Mouse (Mus musculus) hematopoietic stem cell, adult 5-6 weeks (primary cell): ENCODE measurements around the gene Tle3. TPM values are rescaled to one million over a fixed set of nuclear protein-coding genes. Genes with fewer than 3 reads are reported as not detected.

Source experiments
- ATAC-seq, 2 experiments: fragments of 125-278 bp in 1 of 2; replicated peaks in 1 of 2; 2 replicates each; pipeline ENCODE4 v1.8.0; 2016 to 2017; ENCODE audit warnings: inconsistent platforms in 2 of 2, mild to moderate bottlenecking in 2 of 2, moderate number of reproducible peaks in 2 of 2, low read depth in 1 of 2, moderate TSS enrichment in 1 of 2; ENCODE audit not compliant: low FRiP score in 2 of 2, poor library complexity in 2 of 2, severe bottlenecking in 2 of 2, insufficient read depth in 1 of 2, low TSS enrichment in 1 of 2
- total RNA-seq: library from RNA; stranded (forward); fragments of 172-1452, 232-1000 nt; gene quantifications from 2 replicates; pipeline ENCODE4 v1.2.3, GENCODE M21; 2017

Gene Tle3
- total RNA-seq, 1 experiment from 2014 or later, result 105 TPM

- ATAC-seq, result no peak
Measured at GRCm38 (mm10) chr9:61402716-61403115, 30.6 kb downstream of the Tle3 start.

DNA sequence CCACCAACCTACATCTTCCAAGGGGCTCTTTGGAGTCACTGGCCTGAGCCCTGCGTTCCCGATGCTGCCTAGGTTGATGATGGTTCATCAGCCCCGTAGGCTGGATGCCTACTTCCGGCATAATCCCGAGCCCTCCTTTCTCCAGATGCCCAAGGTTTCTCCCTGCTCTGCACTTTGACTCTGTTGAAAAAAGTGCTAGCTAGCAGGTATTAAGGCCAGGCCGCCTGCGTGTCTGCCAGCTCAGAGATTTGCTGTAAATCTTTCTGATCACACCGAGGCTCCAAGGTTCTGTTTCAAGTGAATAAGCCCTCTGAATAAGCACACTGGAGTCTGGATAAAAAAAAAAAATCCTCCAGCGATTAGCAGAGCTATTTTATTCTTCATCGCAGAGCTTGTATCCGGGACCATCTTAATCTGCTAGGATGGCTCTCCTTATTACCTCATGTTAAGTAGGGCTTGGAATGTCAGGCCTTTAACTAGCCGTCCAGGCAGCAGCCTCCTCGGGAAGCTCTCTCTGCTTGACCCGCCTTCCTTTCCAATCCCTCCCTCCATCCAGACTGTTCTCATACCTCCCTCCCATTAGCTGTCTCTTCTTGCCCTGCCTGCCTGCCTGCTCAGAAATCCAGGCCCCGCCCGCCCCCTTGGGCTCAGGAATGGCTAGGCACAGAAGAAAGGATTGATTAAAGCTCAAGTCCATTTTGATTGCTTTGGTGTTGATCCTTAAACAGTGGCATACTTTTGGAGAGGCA lies 31.9 kb downstream of the Tle3 start:
- no peak for ATAC-seq

DNA sequence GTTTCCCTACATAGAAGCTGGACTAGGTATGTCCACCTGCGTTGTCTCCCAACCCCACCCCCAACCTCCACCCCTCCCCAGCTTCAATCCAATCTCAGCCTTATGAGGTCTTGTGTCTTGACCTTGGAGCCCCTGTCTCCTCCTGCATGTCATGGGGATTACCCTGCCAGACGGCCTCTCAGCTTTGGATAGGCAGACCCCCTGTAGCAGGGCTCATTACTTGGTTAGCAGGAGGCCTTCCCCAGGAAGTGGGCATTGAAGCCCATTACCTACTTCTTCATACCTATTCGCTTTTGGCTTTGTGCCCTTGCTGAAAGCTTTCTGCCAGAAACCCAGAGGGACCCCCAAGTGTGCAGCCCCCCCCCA lies 32.4 kb downstream of the Tle3 start:
- ATAC-seq, result no peak

DNA sequence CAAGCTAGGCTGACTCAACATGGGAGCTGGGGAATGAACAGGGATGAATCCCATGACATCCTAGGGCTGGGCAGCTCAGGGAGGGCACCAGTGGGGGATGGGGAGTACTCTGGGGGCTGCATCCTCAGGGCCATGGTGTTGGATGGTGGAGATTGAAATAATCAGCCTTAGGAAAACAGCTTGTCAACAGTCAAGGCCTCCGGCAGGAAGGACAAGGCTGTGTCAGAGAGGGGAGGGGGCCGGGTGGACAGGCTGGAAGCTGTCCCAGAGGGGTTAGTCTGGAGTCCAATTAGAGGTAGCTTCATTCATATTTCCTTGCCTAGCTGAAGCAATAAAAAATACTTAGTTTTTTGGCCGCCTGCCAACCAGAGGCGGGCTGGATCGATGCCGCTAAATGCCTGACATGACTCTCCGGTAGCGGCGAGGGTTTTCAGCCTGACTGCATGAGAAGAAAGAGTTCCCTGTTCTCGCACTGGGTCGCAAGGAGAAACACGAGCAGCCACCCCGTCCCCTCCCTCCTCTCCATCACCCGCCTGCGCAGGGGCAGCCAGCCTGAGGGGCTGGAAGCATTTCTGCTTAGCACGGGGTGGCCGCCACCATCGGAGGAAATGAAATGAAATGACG lies 32.9 kb downstream of the Tle3 start:
- no peak for ATAC-seq

DNA sequence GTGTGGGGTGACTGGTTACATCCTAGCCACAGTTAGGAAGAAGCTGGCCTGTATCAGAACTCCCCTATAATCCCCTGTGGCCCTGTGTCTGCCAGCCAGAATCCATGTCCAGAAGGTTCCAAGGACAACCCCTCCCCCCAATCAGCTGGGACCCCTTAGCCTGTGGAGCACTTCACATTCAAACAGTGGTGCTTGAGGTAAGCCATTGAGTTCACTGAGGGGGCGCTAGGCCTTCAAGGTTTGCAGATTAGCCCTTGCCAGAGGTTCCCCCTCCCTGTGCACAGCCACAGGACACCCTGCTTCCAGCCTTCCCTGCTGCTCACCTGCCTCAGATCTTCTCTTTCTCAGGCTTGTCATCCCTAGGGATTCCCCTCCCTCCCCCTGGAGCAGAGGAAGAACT lies 34.2 kb downstream of the Tle3 start:
- ATAC-seq, result no peak

- ATAC-seq, result no peak
Measured at GRCm38 (mm10) chr9:61409046-61409445, 36.9 kb downstream of the Tle3 start.

GRCm38 (mm10) chr9:61413665-61414456 lies 41.7 kb downstream of the Tle3 start:
- ATAC-seq, result peak in 1 of 2 experiments; percentile 18; a peak in 1 of 4 replicates

- ATAC-seq, result no peak
Measured at GRCm38 (mm10) chr9:61416571-61416970, 44.4 kb downstream of the Tle3 start.

- no peak for ATAC-seq
Measured at GRCm38 (mm10) chr9:61421626-61422025, 49.5 kb downstream of the Tle3 start.

DNA sequence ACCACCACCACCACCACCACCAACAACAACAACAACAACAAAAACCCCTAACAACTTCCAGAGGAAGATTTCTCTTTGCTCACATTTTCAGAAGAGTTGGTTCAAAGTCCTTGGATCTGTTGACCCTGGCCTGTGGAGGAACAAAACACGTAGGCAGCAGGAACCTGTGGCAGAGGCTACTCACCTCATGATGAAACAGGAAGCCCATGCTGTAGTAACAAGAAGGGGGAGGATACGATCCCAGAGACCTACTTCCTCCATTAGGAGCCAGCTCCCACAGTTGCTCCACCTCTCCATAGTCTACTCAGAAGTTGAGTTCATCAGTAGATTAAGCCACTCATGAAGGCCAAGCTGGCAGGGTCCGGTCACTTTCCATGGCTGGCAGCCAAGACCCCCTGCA lies 52.1 kb downstream of the Tle3 start:
- peak in 1 of 2 experiments; percentile 47; a peak in 1 of 4 replicates for ATAC-seq

DNA sequence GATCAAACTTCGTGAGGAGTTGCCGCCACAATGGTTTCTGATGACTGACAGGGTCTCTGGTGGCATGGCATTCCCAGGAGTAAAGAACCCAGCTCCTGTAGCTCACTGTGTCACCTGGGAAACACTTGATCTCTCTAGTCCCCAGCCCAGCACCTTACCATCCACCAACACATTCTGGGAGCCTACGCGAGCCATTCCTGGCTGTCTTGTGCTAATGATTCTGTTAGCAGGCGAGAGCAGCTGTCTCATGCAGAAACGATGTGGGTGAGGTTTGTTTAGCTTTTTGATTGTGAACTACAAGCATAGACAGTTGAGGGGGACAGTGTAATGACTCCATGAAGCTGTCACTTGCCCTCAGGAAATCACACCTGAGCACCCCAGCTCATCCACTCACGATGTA lies 54.3 kb downstream of the Tle3 start:
- no peak for ATAC-seq

DNA sequence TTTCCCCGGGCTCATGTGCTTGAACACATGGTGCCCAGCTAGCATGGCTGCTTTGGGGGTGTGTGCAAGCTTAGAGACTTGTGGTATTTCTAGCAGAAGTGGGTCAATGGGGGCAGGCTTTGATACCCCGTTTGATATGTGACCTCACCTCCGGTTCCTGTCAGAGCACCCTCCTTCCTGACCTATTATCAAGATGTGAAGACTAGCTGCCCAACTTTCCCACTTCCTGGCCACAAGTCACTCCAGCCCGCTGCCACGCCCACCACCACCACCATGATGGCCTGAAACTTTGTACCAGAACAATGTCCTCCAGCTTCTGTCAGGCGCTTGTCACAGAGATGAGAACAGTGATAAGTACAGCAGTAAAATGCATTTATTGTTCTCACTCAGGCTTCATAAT lies 54.9 kb downstream of the Tle3 start:
- peak; percentile 74 to 82 for ATAC-seq

DNA sequence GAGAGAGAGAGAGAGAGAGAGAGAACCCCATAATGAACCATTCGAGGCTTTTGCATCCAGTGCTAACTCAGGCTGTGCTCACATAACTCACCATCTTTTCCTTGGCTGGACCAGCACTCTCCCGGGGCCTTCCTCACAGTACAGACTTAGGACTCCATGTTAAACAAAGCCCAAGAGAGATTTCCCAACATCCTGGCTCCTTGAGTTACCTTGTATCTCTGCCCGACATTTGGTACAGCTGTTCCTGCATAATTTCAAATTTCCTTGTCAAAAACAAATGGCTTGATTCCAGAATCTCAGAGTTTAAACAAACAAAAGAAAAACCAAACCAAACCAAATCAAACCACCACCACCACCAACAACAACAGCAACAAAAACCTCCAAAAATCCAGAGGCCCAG lies 55.7 kb downstream of the Tle3 start:
- ATAC-seq, result no peak

DNA sequence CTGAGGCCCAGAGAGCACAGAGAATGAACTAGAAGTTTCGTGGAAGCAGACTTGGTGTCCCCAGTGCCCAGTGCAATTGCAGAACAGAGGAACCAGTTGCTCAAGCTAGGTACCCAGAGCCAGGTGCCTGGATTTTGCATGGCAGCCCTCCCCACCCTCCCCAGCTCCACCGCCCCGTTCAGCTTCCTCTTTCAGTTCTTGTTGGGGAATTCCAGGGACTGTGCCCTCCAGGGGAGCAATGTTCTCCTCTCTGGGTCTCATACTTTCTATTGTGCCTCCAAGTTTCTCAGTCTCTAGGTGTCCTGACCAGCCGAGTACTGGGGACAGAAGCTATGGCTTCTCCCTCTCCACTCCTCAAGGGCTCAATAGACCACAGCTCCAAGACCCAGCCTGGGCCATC lies 59.7 kb downstream of the Tle3 start:
- 0 out of 4 replicates have a peak, but pooled peaks of 1 of the 2 experiments have one; percentile 9 for ATAC-seq

DNA sequence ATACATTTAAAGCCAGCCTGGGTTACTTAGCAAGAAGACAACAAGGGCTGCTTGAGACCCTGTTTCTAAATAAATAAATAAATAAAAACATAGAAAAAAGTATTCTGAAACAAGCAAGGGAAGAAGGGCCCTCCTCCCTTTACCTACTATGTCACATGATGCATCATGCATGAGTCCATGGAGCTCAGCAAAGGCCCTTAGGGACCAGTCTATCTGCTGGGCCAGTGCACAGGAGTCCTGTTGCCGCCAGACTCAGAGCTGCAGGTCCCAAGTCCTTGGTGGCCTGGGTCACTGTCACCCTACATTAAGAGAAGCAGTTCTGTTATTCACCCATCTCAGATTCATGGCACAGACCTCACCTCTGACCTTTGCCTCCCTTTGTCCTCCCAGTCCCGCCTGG lies 61.0 kb downstream of the Tle3 start:
- ATAC-seq, result no peak

GRCm38 (mm10) chr9:61434062-61434461 lies 61.9 kb downstream of the Tle3 start:
- ATAC-seq, result peak in 1 of 2 experiments; percentile 12; a peak in 1 of 4 replicates

GRCm38 (mm10) chr9:61435191-61435989 lies 63.2 kb downstream of the Tle3 start:
- no peak for ATAC-seq
